Mouse (Mus musculus): ENCODE data around the gene Tmem42.

DNA sequence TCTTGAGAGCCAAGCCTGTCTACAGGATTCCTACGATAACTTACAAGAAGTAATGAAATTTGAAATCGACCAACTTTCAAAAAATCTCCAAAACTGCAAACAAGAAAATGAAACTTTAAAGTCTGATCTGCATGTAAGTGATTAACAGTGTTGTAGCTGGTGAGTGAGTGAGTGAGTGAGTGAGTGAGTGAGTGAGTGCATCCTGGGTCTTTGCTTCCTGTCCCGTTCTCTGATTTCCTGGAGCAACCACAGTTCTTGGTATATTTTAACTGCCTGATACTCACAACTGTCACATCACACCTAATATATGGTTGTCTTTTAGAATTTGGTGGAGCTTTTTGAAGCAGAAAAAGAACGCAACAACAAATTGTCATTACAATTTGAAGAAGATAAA is 21.9 kb upstream of the Tmem42 start:
- TF ChIP-seq GATA1 (IDR thresholded peaks at IDR 0.05; ENCODE audit: borderline replicate concordance, low read length), result no peak
- TF ChIP-seq FLI1 (IDR thresholded peaks at IDR 0.05; ENCODE audit: low read length), result no peak
